Mouse (Mus musculus) right cerebral cortex, adult 18-20 months (tissue): ENCODE data around the gene Gm20388.
A peak's percentile ranks its signal among the peaks of the same experiment; 100 is the strongest.

ENCODE experiments used
- DNase-seq: peaks from one replicate; pipeline ENCODE4 v3.0.0; 2022; ENCODE audit warnings: mixed read lengths

Gene Gm20388

GRCm38 (mm10) chr8:121164017-121164469 is 1253.4 kb downstream of the Gm20388 start:
- no peak for DNase-seq

GRCm38 (mm10) chr8:121168033-121168432 is 1257.4 kb downstream of the Gm20388 start:
- DNase-seq: no peak

GRCm38 (mm10) chr8:121170116-121170515 is 1259.5 kb downstream of the Gm20388 start:
- DNase-seq: no peak

- peak; percentile 14 for DNase-seq
Observed at GRCm38 (mm10) chr8:121170626-121171552, 1260.2 kb downstream of the Gm20388 start.

GRCm38 (mm10) chr8:121172567-121172966 is 1261.9 kb downstream of the Gm20388 start:
- DNase-seq: no peak

- DNase-seq: no peak
Observed at GRCm38 (mm10) chr8:121174178-121174577, 1263.5 kb downstream of the Gm20388 start.

GRCm38 (mm10) chr8:121174721-121175539 is 1264.3 kb downstream of the Gm20388 start:
- no peak for DNase-seq

GRCm38 (mm10) chr8:121175540-121176090 is 1265.0 kb downstream of the Gm20388 start:
- no peak for DNase-seq

- no peak for DNase-seq
Observed at GRCm38 (mm10) chr8:121176291-121176690, 1265.7 kb downstream of the Gm20388 start.

- no peak for DNase-seq
Observed at GRCm38 (mm10) chr8:121180474-121181284, 1270.0 kb downstream of the Gm20388 start.

GRCm38 (mm10) chr8:121181285-121181884 is 1270.7 kb downstream of the Gm20388 start:
- no peak for DNase-seq

GRCm38 (mm10) chr8:121187491-121188364 is 1277.1 kb downstream of the Gm20388 start:
- DNase-seq: peak; percentile 6

- DNase-seq: no peak
Observed at GRCm38 (mm10) chr8:121188994-121189393, 1278.4 kb downstream of the Gm20388 start.

- no peak for DNase-seq
Observed at GRCm38 (mm10) chr8:121192451-121192850, 1281.8 kb downstream of the Gm20388 start.

GRCm38 (mm10) chr8:121195970-121196369 is 1285.3 kb downstream of the Gm20388 start:
- DNase-seq: no peak

- DNase-seq: no peak
Observed at GRCm38 (mm10) chr8:121196726-121197668, 1286.4 kb downstream of the Gm20388 start.

- no peak for DNase-seq
Observed at GRCm38 (mm10) chr8:121200069-121200468, 1289.4 kb downstream of the Gm20388 start.

GRCm38 (mm10) chr8:121200979-121201378 is 1290.3 kb downstream of the Gm20388 start:
- DNase-seq: no peak

- DNase-seq: no peak
Observed at GRCm38 (mm10) chr8:121201651-121202050, 1291.0 kb downstream of the Gm20388 start.
